In genomic region chr2:117120246-117121211, GRCm38 (mm10) we compare ENCODE assay signal across 1 mouse cellular context.
TF ChIP-seq lines count a peak whose summit lies in the region.

No protein-coding gene starts in this region.

TF ChIP-seq in CH12.LX, 34 proteins besides CTCF, POLR2A, EP300 and RAD21 (continued from another document):
- TF ChIP-seq SMC3 (IDR thresholded peaks at IDR 0.05; ENCODE audit: low read depth, low read length), result peak; percentile 57
- TF ChIP-seq NELFE (IDR thresholded peaks at IDR 0.05; ENCODE audit: low read depth, low read length), result peak; percentile 55
- TF ChIP-seq ZNF384 (IDR thresholded peaks at IDR 0.05; ENCODE audit: low read depth, low read length), result no peak
- TF ChIP-seq POLR2AphosphoS2 (IDR thresholded peaks at IDR 0.05; ENCODE audit: low read depth, low read length), result no peak
- TF ChIP-seq ZC3H11A (IDR thresholded peaks at IDR 0.05; ENCODE audit: low read depth, low read length), result no peak
- peak; percentile 38; the same call in 1 of the 2 replicates for TF ChIP-seq MXI1 (IDR thresholded peaks at IDR 0.05; ENCODE audit: low read depth, low read length)
- TF ChIP-seq SIN3A (IDR thresholded peaks at IDR 0.05; ENCODE audit: low read length), result peak; percentile 70
- TF ChIP-seq USF1 (IDR thresholded peaks at IDR 0.05; ENCODE audit: low read depth, low read length), result no peak
- no peak for TF ChIP-seq PAX5 (IDR thresholded peaks at IDR 0.05; ENCODE audit: low read length)
- TF ChIP-seq CHD2 (IDR thresholded peaks at IDR 0.05; ENCODE audit: low read length), result peak; percentile 78
- TF ChIP-seq E2F4 (IDR thresholded peaks at IDR 0.05; ENCODE audit: insufficient replicate concordance, low read depth, low read length), result no peak
- peak; percentile 94 for TF ChIP-seq UBTF (IDR thresholded peaks at IDR 0.05; ENCODE audit: low read depth, low read length)
